ENCODE assay signal across 21 mouse cellular contexts in genomic region chr10:128866518-128866917, GRCm38 (mm10). TPM values are rescaled to one million over a fixed set of nuclear protein-coding genes. Genes with fewer than 3 reads are reported as not detected.
"Had no signal": no experiment of that assay in that cellular context is flagged by ENCODE, and none has a peak within 500 bp of the region (broad histone marks: within the 10 kb centered on the region; RNA-seq: fewer than 3 reads in every experiment).

No protein-coding gene starts in this region.

- DNase-seq: cerebellum, adult 9-11 months; cerebellum, postnatal 10 days; cerebellum, postnatal 14 days; cerebellum, postnatal 25 days; cerebellum, postnatal 36 days; embryo, embryonic 11 days; forebrain, postnatal 0 days; gastrocnemius, adult 2 months; gastrocnemius, postnatal 10 days; gastrocnemius, postnatal 14 days; gastrocnemius, postnatal 25 days; gastrocnemius, postnatal 36 days; heart, adult 11 months; heart, adult 18-20 months; heart, adult 2 months had no signal

- ATAC-seq: forebrain, embryonic 13.5 days; forebrain, embryonic 14.5 days; forebrain, embryonic 15.5 days; forebrain, embryonic 16.5 days; forebrain, postnatal 0 days had no signal

RNA-seq across cellular contexts. Expression of gene Gdf11, which starts 25.0 kb away (rescaled TPM):
- total RNA-seq: common myeloid progenitor, adult 5-6 weeks had no signal
- polyA plus RNA-seq: erythroblast, embryonic 14.5 days had no signal
